Mouse (Mus musculus): Measurements from ENCODE around the gene Pgam1. TPM values are rescaled to one million over a fixed set of nuclear protein-coding genes. Genes with fewer than 3 reads are reported as not detected.
"Not testable (repeated sequence)": the region's sequence is repeated elsewhere in the genome, so short reads cannot be mapped to it uniquely, and the experiment has no call there.

Pgam1 gene
- polyA plus RNA-seq, 1 experiment from 2014 or later = 626 TPM

DNA sequence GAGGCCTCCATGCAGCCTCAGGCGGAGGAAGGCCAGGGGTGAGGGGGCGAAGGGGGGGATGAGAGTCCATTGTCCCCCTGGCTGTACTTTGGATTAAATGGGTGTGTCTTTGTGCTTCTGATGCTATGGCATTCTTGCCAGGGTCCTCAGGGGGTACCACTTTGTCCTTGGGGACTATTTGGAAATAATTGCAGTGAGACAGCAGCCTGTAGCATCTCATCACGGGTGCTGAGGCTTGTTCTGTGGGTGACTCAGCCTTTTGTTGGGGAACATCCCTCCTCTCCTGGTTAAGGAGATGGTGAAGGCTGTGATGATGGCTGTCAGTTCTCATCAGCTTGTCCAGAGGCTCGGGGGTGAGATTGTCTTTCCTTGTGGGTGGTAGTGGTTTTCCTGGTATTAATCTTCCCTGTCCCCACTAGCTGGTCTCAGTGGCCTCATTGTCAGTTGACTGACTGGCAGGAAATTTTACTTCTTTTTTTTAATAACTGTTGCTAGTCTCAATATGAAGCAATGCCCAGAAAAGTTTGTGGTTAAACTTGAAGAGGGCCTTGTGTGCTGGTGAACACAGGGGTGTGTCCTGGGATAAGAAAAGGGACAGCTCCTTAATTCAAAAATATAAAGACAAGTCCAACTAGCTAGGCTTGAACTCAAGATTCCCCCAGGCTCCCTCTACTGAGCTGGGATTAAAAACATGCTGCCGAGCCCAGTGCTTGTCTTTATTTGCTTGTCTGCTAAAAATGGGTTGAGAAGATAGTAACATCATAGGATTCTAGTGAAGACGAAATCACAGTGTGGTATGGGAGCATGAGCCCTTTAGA, 2.3 kb downstream of the Pgam1 start:
- Histone ChIP-seq H3K4me3 (replicated peaks) (peak overlapping the region; percentile 96), H3K27me3 (replicated peaks) (no peaks in the 10 kb centered on the region), H3K4me1 (peaks cover 14% of the 10 kb centered on the region), H3K27ac (no peak overlapping the region), H3K4me2 (peak overlapping the region; percentile 82), H3K9ac (peak overlapping the region; percentile 13; the same call in 1 of the 2 replicates), H3K9me3 (no peaks in the 10 kb centered on the region), H3K36me3 (peaks cover 24% of the 10 kb centered on the region)
- 41% methylated on average over 6 of the region's 6 CpGs for WGBS
- ATAC-seq (ENCODE audit: insufficient read depth, low FRiP score, low read depth) = no peak

DNA sequence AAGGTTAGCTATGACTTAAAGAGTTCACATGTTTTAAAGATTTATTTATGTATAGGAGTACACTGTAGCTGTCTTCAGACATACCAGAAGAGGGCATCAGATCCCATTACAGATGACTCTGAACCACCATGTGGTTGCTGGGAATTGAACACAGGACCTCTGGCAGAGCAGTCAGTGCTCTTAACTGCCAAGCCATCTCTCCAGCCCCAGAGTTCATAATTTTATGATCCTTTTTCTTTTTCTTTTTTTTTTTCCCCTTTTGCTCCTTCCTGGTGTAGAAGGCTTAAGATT, 2.8 kb downstream of the Pgam1 start:
- not testable (repeated sequence) for H3K27me3 ChIP-seq (replicated peaks)

DNA sequence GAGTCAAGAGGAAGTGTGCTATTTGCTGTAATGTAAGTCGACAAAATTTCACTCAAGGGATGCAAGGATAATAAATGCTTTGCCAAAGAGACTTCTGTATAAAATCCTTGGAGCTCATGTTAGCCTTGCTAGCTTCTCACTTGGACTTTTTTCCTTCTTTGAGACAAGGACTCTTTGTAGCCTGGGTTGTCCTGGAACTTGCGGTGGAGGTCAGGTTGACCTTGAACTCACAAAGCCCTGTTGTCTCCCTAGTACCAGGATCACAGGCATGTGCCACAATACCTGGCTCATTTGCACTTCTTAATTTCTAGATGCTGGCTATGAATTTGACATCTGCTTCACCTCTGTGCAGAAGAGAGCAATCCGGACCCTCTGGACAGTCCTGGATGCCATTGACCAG, 3.6 kb downstream of the Pgam1 start:
- H3K4me3 ChIP-seq (replicated peaks) = no peak overlapping the region
- ATAC-seq (ENCODE audit: insufficient read depth, low FRiP score, low read depth) = no peak
- H3K27me3 ChIP-seq (replicated peaks) = no peaks in the 10 kb centered on the region
- no peak overlapping the region for H3K27ac ChIP-seq
- no peaks in the 10 kb centered on the region for H3K9me3 ChIP-seq
- peaks cover 14% of the 10 kb centered on the region for H3K4me1 ChIP-seq
- no peak overlapping the region for H3K9ac ChIP-seq
- no peak overlapping the region for H3K4me2 ChIP-seq
- peaks cover 29% of the 10 kb centered on the region for H3K36me3 ChIP-seq
- 85% methylated on average over 3 of the region's 3 CpGs for WGBS

More for the DNA sequence above, 2.8 kb downstream of the Pgam1 start:
- not testable (repeated sequence) for H3K27ac ChIP-seq; H3K9ac ChIP-seq; H3K9me3 ChIP-seq; ATAC-seq (ENCODE audit: insufficient read depth, low FRiP score, low read depth); H3K4me3 ChIP-seq (replicated peaks)
- Histone ChIP-seq H3K4me1 (peaks cover 14% of the 10 kb centered on the region), H3K36me3 (peaks cover 29% of the 10 kb centered on the region), H3K4me2 (peak overlapping the region; percentile 82; the same call in 1 of the 2 replicates)

DNA sequence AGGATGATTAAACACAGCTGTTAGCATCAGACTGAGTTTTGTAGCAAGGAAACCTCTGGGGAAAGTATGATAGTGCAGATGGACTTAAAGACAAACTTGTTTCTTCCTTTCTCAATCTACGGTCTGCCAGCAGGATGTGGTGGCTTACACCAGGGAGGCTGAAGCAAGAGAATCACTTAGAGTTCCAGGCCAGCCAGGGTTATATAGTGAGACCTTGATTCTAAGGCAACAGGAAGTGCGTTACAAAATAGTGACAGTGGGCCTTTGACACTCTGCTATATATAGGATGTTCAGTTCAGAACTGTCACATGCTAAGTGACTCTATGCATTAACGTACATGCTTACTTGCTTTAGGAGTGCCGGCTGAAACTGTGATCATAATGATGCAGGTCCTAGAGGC, 5.1 kb downstream of the Pgam1 start:
- no peak overlapping the region for H3K4me2 ChIP-seq
- H3K4me1 ChIP-seq = peaks cover 14% of the 10 kb centered on the region
- H3K36me3 ChIP-seq = peaks cover 31% of the 10 kb centered on the region
- 79% methylated on average over 4 of the region's 4 CpGs for WGBS
- no peak overlapping the region for H3K4me3 ChIP-seq (replicated peaks)
- ATAC-seq (ENCODE audit: insufficient read depth, low FRiP score, low read depth) = no peak
- no peak overlapping the region for H3K9ac ChIP-seq
- no peaks in the 10 kb centered on the region for H3K9me3 ChIP-seq
- H3K27ac ChIP-seq = no peak overlapping the region
- no peaks in the 10 kb centered on the region for H3K27me3 ChIP-seq (replicated peaks)

DNA sequence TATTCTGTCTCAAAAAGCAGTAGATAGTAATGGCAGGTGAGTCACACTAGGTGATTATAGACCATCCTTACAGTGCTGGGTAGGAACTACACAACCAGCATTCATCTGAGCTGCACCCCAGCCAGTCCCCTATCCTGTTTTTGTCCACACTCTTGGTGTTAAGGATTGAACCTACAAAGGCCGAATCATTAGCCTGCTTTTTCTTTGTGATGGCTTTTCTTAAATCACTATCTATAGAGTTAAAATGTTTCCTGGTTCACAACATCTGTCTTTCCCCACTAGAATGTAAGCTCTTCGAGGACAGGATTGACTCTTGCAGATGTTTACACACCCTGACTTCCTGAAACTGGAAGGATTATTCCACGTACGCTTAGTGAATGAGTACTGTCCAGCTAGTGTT, 7.7 kb downstream of the Pgam1 start:
- H3K4me3 ChIP-seq (replicated peaks) = no peak overlapping the region
- no peaks in the 10 kb centered on the region for H3K27me3 ChIP-seq (replicated peaks)
- no peak overlapping the region for H3K27ac ChIP-seq
- no peaks in the 10 kb centered on the region for H3K9me3 ChIP-seq
- H3K4me2 ChIP-seq = no peak overlapping the region
- no peak overlapping the region for H3K9ac ChIP-seq
- H3K4me1 ChIP-seq = no peaks in the 10 kb centered on the region
- 67% methylated on average over 4 of the region's 4 CpGs for WGBS
- no peak for ATAC-seq (ENCODE audit: insufficient read depth, low FRiP score, low read depth)
- H3K36me3 ChIP-seq = peaks cover 33% of the 10 kb centered on the region

DNA sequence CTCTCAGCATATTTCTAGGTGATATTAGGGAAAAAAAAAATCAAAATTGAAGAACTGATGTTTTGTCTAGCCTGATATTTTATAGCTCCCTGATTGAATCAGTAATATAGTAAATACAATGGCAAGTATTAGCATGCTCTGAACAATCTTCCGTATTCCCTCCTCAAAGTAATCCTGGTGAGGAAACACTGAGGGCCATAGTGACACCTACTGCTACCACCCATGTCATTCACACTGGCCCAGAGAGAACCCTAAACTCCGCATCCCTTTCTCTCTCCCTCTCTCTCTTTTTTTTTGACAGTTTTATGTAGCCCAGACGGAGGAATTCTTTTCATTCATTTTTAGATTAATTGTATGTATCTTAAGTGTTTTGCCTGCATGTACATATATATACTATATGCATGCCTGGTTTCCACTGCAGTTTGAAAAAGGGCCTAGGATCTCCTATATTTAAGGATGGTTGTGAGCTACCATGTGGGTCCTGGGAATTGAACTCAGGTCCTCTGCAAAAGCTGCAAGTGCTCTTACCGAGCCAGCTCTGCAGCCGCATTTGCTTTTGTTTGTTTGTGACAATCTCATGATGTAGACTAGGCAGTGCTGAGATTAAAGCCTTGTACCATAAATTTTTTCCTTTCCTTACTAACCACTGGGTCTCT, 8.8 kb downstream of the Pgam1 start:
- Histone ChIP-seq H3K9me3 (no peaks in the 10 kb centered on the region), H3K4me1 (no peaks in the 10 kb centered on the region), H3K36me3 (peaks cover 32% of the 10 kb centered on the region), H3K4me3 (replicated peaks) (no peak overlapping the region), H3K9ac (no peak overlapping the region), H3K27ac (no peak overlapping the region), H3K27me3 (replicated peaks) (no peaks in the 10 kb centered on the region), H3K4me2 (no peak overlapping the region)
- WGBS = 67% methylated on average over 5 of the region's 5 CpGs
- ATAC-seq (ENCODE audit: insufficient read depth, low FRiP score, low read depth) = no peak

DNA sequence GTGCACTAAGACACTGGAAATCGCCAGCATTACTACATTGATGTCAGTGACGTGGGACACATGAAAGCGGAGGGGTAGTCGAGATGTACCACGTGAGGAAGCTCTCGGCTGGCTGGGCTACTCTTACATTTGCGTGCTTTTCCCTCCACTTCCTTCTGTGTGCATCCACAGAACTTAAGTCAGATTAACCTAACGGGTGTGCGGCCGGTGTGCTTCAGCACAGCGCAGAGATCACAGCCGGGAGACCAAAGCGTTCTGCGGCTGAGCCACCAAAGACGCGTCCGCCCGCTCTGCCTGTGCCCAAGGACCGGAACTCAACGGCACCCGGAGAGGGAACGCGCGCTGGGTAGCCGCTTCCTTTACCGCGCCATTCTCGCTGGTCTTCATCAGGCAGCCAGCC, 21.0 kb downstream of the Pgam1 start:
- H3K9me3 ChIP-seq = no peaks in the 10 kb centered on the region
- H3K27ac ChIP-seq = peak overlapping the region; percentile 17; the same call in 1 of the 2 replicates
- peak overlapping the region; percentile 80 for H3K4me3 ChIP-seq (replicated peaks)
- peaks cover 3% of the 10 kb centered on the region; the same call in 1 of the 2 replicates for H3K36me3 ChIP-seq
- H3K27me3 ChIP-seq (replicated peaks) = no peaks in the 10 kb centered on the region
- 1% methylated on average over 28 of the region's 28 CpGs for WGBS
- H3K9ac ChIP-seq = peak overlapping the region; percentile 57
- ATAC-seq (ENCODE audit: insufficient read depth, low FRiP score, low read depth) = 0 out of 2 replicates have a peak, but pooled peaks have one; percentile 2
- H3K4me2 ChIP-seq = peak overlapping the region; percentile 75
- peaks cover 7% of the 10 kb centered on the region for H3K4me1 ChIP-seq

DNA sequence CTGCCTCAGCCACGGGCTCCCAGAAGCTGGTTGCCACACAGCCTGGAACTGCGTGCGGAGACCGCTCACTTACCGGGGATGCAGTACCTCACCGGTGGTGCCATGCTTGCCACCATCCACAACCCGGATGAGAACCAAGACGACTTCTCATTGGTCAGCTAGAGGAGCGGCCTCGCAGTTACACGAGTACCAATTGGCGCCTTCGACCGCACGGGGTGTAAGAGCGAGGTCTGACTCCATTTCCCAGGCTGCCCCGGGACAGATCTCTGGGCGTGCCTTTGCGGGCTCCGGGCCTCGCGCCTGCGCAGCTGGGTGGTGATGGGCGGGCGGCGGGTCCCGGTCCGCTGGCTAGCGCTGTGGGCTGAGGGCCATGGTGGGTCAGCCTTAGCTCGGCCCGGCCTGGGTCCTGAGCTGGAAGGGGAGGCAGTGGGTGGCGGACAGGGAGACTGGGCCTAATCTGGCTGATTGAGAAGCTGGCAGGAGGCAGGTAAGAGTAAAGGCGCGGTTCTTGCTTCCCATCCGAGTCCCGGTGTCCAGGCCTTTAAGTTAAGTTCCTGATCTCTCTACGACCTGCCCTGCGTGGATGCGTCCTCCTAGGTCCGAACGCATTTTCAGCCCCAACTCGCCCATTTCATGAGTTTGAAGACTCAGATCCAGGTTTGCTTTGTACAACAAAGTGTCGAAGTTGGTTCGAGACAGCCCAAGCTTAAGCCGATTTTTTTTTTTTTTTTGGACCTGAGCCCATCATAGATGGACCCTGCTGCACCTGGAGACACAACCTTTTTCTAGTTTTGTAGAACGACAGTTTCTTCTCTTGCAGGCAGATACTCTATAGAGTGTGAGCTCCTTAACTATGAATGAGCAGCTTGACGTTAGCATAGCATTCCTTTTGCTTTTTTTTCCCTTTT, 21.7 kb downstream of the Pgam1 start, which contains the start of the genes Exosc1 and Zdhhc16:
Gene Exosc1, minus strand, starts transcription at position 245 of the 908 bp plus-strand sequence.
Gene Zdhhc16, plus strand, starts transcription at position 302 of the 908 bp plus-strand sequence.
- Histone ChIP-seq H3K4me3 (replicated peaks) (peak within 1 kb of the TSS; percentile 80), H3K27ac (peak within 1 kb of the TSS; percentile 17), H3K4me2 (peak within 1 kb of the TSS; percentile 75), H3K4me1 (peaks cover 7% of the 10 kb centered on the region), H3K36me3 (peaks cover 8% of the 10 kb centered on the region; the same call in 1 of the 2 replicates), H3K9me3 (no peaks in the 10 kb centered on the region), H3K9ac (peak within 1 kb of the TSS; percentile 79), H3K27me3 (replicated peaks) (no peaks in the 10 kb centered on the region)
- under 1% methylated on average over 47 of the region's 47 CpGs for WGBS
- peak; percentile 100 for ATAC-seq (ENCODE audit: insufficient read depth, low FRiP score, low read depth)

DNA sequence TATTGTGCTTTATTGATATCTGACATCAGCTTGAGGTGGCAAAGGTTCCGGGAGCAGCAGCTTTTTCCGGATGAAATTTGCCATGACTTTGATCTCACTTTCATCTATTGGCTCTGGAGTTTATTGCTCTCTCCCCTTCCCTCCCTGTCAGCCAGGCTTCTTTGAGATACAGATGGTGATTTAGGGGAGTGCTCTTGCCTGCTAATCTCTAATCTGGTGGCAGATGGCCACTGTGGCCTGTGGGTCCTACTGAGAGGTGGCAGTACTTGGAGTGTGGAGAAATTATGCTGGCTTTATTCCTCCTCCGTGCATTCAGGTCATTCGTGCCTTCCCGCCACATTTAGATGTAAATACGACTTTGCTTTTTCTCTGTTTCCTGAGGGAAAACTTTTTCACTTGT, 22.4 kb downstream of the Pgam1 start:
- ATAC-seq (ENCODE audit: insufficient read depth, low FRiP score, low read depth) = no peak
- no peaks in the 10 kb centered on the region for H3K27me3 ChIP-seq (replicated peaks)
- peaks cover 7% of the 10 kb centered on the region for H3K4me1 ChIP-seq
- H3K27ac ChIP-seq = no peak overlapping the region
- H3K4me3 ChIP-seq (replicated peaks) = peak overlapping the region; percentile 80
- peak overlapping the region; percentile 67 for H3K4me2 ChIP-seq
- peak overlapping the region; percentile 79 for H3K9ac ChIP-seq
- no peaks in the 10 kb centered on the region for H3K9me3 ChIP-seq
- H3K36me3 ChIP-seq = peaks cover 13% of the 10 kb centered on the region
- 30% methylated on average over 6 of the region's 6 CpGs for WGBS

DNA sequence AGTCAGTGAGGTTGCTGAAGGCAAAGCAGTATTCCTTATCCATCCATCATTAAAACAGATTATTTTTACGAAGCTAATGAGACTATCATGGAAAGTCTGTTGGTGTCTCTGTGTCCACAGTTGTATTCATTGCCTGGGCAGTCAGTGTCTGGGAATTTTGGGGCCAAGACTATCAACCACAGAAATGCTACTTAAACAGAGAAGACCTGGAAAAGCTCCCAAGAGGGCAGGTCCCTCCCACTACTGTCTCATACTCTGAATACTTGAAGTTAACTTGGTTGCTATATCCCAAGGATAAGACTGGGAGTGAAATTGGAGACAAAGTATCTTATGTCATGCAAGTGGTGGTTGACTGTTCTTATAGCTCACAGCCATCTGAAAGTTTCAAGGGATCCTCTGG, 24.2 kb downstream of the Pgam1 start:
- no peak overlapping the region for H3K27ac ChIP-seq
- no peaks in the 10 kb centered on the region for H3K27me3 ChIP-seq (replicated peaks)
- peaks cover 23% of the 10 kb centered on the region for H3K36me3 ChIP-seq
- H3K9me3 ChIP-seq = no peaks in the 10 kb centered on the region
- H3K4me3 ChIP-seq (replicated peaks) = no peak overlapping the region
- H3K9ac ChIP-seq = no peak overlapping the region
- peaks cover 7% of the 10 kb centered on the region for H3K4me1 ChIP-seq
- ATAC-seq (ENCODE audit: insufficient read depth, low FRiP score, low read depth) = no peak
- no peak overlapping the region for H3K4me2 ChIP-seq
- 76% methylated on average over 1 of the region's 1 CpGs for WGBS

DNA sequence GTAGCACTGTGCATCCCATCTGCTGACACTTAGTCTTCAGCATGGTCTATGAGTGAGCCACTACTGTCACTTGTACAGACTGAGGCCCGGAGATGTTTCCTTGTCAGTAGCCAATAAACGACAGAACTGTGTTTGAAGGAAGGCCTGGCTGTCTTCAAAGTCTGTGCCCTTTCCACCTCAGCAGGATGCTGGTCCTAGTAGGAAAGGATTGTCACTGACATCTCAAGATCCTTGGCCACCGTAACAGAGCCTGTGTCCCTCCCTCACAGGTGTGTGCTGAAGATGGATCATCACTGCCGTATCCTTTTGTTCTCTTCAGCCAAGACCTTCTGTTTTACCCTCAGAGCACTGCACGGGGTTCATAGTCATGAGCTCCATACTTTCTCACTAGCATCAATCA, 26.8 kb downstream of the Pgam1 start:
- Histone ChIP-seq H3K27ac (no peak overlapping the region), H3K36me3 (peaks cover 38% of the 10 kb centered on the region), H3K4me1 (peaks cover 7% of the 10 kb centered on the region), H3K9me3 (no peaks in the 10 kb centered on the region), H3K27me3 (replicated peaks) (no peaks in the 10 kb centered on the region), H3K4me2 (no peak overlapping the region), H3K4me3 (replicated peaks) (no peak overlapping the region), H3K9ac (no peak overlapping the region)
- WGBS = 89% methylated on average over 5 of the region's 5 CpGs
- no peak for ATAC-seq (ENCODE audit: insufficient read depth, low FRiP score, low read depth)
